Mouse (Mus musculus): ENCODE measurements around the gene Ppt1.

The Ppt1 gene

GRCm38 (mm10) chr4:122870027-122870426 lies 34.0 kb downstream of the Ppt1 start:
- DNase-seq (ENCODE audit: low spot score in 2 of 2): no peak

GRCm38 (mm10) chr4:122870741-122871140 lies 34.7 kb downstream of the Ppt1 start:
- no peak for DNase-seq (ENCODE audit: low spot score in 2 of 2)

GRCm38 (mm10) chr4:122871269-122871668 lies 35.2 kb downstream of the Ppt1 start:
- DNase-seq (ENCODE audit: low spot score in 2 of 2): no peak

DNA sequence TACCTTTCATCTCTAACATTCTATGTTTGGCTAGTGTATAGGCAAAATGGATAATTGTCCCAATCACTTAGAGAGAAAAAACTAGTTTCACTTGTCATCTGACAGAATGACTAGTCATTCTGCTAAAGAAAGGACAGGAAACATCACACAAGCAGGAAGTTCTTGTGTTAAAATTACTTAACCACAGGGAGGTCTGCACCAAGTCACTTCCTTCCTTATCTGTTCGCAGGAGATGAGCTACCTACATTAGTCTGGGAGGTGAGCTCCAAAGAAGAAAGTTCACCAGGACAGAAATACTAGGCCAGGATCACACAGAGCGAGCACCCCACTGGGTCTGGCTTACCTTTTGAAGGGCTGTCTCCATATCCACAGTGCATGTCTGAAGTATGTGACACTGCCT lies 35.9 kb downstream of the Ppt1 start:
- DNase-seq (ENCODE audit: low spot score in 2 of 2): peak; percentile 46 to 56

- DNase-seq (ENCODE audit: low spot score in 2 of 2): peak in 1 of 2 experiments; percentile 26
These were observed 37.0 kb downstream of the Ppt1 start for GRCm38 (mm10) chr4:122873003-122873402.

DNA sequence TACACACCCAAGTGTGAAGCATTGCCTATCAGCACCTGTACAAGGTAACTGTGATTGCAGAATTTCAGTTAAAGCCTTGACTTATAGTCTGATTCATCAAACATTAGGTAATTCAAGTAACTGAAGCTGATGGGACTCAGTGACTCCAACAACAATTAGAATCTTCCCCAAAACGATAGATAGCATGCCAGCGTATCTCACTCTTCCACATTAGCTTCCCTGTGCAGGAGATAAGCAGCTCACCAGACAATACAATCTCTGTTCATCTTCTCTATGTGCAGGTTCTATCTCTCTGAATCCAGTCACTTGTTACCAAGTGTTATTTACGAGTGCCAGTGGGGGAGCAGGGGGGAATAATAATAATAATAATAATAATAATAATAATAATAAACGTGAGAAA lies 37.5 kb downstream of the Ppt1 start:
- DNase-seq (ENCODE audit: low spot score in 2 of 2): no peak

DNA sequence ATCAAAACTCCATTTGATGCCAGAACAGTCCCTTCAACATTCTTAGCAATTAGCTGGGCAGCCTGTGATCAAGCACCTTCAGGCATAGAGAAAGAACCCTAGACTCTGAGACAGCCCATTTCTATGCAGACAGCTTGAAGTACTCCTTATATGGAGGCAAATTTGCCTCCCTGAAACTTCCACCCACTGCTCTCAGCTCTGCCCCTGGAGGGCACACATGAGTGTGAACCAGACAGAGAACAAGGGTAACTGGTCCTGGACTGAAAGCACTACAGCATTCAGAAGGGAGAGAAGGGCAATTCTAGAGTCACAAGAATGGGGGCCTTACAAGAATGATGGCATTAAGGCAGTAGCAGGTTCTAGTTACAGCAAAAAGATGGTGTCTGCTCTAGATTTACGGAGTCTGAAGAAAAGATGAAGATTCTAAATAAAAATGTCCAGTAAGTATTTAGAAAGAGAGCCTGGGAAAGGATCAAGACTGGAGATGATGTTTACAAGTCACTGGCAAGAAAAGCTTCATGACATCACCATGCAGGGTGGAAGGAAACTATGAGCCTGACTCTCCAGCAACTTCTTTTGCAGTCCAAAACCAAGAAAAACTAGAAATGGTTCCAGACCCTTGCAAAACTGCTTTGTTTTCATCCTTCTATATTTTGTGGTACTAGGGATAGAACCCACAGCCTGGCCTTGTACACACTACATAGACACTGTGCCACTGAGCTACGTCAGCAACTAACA lies 42.5 kb downstream of the Ppt1 start:
- DNase-seq (ENCODE audit: low spot score in 2 of 2): peak; percentile 29 to 42

DNA sequence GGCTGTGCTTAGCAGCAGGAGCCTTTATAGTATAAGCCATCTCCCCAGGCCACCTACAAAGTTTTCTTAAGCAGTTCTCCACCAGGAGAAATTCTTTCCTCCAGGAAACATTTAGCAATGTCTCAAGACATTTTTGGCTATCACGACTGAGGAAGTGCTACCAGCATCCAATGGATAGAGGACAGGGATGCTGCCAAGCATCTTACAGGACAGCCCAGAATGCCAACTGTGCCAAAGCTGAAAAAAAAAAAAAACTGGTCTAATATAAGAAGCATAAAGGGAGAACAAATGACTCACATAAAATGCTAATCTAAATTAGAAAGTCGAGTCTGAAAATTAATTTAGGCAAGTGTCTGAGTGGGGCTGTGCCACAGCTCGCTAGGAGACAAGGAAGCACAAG lies 46.5 kb downstream of the Ppt1 start:
- DNase-seq (ENCODE audit: low spot score in 2 of 2): no peak

- DNase-seq (ENCODE audit: low spot score in 2 of 2): no peak
These were observed 47.3 kb downstream of the Ppt1 start for GRCm38 (mm10) chr4:122883294-122883693.

DNA sequence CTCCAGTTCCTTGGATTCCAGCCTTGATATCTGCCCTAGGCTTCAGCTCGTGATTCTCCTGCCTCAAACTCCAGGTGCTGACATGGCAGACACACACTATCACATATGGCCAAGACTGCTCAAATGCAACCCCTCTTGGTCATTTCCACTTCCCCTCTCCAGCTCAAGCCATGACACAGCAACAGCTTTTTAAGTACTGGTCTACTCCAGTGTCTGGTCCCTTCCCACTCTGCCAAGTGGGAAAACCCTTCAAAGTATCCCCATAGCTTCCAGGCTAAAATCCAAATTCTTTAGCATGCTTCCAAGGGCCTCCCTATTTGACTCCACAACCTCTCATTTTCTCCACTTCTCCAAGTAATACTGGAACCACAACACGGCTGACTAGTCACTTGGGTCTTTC lies 48.0 kb downstream of the Ppt1 start:
- peak in 1 of 2 experiments; percentile 34 for DNase-seq (ENCODE audit: low spot score in 2 of 2)

DNA sequence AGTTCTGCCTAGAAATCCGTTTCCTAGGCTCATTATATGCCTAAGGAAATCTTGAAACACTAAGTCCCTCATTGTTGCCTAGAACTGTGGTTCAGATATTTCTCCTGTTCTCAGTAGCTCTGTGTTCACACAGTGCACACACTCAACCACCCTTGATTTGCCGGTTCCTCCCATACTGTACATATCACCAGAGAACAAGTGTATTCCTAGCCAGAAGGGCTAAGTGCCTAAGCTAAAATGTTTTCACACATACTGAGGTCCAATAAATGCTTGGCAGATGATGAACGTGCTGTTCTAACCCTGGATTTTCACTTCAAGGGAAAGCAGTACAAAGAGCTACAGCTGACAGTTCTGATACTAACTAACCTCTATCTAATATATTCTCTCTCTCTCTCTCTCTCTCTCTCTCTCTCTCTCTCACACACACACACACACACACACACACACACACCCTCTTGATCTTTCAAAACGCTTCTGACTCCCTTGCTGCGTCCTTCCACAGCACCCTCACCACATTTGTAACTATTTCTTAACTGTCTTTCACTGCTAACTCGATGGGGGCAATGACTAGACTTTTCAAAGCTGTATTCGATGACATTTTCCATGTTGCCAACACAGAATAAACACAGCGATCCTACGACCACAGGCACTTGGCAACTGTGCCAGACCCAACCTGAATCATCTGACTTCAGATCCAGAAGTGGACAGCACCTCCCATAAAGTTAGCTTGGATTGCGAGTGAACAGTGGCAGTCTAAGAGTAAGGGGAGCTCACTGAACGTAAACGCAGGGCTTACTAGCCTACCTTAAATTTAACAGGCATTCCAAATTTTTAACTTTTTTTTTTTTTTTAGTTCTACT lies 48.7 kb downstream of the Ppt1 start:
- no peak for DNase-seq (ENCODE audit: low spot score in 2 of 2)

DNA sequence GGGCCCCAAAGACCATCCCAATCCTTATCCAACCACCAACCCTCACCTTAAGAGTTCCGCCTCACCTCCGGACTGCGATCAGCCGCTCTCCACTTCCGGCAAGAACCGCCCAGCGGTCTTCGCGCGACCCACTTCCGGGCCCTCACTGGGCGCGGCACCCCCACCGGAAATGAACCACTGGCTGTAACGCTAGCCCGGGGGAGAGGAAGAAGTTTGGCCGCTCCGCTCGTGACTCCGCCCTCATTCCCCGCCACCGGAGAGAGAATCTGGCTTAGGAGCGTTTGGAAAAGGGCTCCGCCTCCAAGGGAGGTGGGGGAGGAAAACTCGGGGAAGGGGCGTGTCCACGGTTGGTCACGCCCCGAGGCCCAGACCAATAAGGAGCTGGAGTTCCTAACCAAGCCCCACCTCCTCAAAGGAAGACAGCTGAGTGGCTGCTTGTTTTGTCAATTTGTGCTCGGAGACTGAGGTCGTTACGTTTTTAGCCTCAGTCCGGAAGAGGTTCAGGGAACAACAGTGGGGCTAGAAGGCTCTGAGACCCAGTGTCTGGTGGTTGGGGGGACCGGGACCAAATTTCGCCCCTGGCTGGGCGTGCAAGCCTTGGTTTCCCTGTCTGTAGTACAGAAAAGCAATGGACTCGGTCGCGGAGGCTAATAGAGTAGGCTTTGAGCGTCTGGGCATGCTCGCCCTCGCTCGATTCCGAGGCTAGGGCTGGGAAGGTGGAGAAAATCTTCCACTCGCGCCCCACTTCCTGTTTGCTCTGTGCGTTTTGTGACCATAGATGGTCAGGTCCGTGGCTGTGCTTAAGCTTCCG lies 49.9 kb downstream of the Ppt1 start, which contains the start of gene Cap1:
TSS of gene Cap1 (minus strand) at position 289 of the 811 bp plus-strand sequence.
- peak; percentile 96 to 97 for DNase-seq (ENCODE audit: low spot score in 2 of 2)

- DNase-seq (ENCODE audit: low spot score in 2 of 2): peak in 1 of 2 experiments; percentile 49
These were observed 50.7 kb downstream of the Ppt1 start for GRCm38 (mm10) chr4:122886579-122887254.

DNA sequence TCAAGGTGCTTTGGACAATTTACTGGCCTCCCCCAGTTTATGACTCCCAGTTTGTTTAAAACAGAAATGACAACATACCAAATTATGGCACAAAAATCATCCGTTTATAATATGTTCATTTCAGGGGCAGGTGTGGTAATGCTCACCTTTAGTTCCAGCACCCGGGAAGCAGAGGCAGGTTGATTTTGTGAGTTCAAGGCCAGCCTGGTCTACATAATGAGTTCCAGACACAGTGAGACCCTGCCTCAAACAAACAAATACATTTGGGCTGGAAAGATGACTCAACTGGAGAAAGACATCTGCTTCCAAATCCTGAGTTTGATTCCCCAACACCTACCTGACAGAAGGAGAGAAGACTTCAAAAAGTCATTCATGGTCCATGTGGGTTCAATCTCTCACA lies 51.3 kb downstream of the Ppt1 start:
- no peak for DNase-seq (ENCODE audit: low spot score in 2 of 2)

GRCm38 (mm10) chr4:122890881-122891481 lies 54.9 kb downstream of the Ppt1 start:
- no peak for DNase-seq (ENCODE audit: low spot score in 2 of 2)

- DNase-seq (ENCODE audit: low spot score in 2 of 2): no peak
These were observed 55.6 kb downstream of the Ppt1 start for GRCm38 (mm10) chr4:122891597-122891996.

- DNase-seq (ENCODE audit: low spot score in 2 of 2): peak; percentile 52 to 57
These were observed 56.1 kb downstream of the Ppt1 start for GRCm38 (mm10) chr4:122892157-122892556.

DNA sequence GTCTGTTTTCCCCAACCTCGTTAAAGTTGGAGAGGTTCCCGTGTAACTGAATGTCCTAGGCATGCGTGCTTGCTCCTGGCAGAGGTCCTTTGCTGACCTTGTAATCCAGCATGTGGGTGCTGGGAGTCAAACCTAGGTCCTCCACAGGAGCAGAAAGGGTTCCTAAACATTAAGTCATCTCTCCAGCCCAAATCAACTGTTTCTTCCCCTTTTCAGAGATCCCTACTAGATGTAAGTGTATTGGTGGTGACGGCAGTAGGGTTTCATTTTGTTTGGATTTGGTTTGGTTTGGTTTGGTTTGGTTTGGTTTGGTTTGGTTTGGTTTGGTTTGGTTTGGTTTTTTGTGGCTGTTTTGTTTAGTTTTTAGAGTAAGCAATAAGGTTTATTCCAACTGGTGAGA lies 61.7 kb downstream of the Ppt1 start:
- DNase-seq (ENCODE audit: low spot score in 2 of 2): no peak

DNA sequence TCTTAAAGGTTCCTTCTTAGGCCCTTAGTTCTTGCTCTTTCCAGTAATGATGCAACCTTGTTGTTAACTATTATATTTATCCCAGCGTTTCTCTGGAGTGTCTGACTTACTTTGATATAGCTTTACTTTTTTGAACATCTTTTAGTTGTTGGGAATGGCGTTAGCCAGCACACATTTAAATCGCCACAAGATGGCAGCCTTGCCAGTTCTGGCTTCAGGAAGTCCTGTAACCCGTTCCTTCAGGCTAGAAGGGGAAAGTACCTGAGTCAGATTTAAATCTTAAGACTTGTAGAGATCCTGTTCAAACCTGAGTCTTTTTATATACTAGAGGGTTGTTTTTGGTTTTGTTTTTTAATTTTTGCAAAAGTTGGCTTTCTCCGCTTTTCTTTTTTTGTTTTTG lies 62.3 kb downstream of the Ppt1 start:
- DNase-seq (ENCODE audit: low spot score in 2 of 2): peak; percentile 64 to 74

- no peak for DNase-seq (ENCODE audit: low spot score in 2 of 2)
These were observed 66.1 kb downstream of the Ppt1 start for GRCm38 (mm10) chr4:122902156-122902555.

DNA sequence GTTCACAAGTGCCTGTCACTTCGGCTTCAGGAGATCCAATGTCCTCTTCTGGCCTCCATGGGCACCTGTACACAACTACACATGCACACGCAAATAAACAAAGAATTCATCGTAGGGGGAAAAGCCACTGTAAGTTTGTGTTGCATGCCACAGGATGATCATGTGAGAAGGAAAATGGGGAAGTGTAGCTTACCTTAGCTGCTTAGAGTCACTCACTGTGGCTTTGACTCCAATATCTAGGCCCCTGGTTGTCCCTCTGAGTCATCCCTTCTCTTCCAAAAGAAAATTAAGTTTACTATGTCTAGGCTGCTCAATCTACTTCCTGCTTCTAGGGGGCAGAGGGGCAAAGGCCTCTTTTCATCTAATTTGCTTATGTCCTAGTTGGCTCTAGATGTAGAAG lies 67.7 kb downstream of the Ppt1 start:
- DNase-seq (ENCODE audit: low spot score in 2 of 2): no peak

All from spleen, postnatal 36 days (tissue).